Mouse (Mus musculus) adrenal gland, adult 18-20 months (tissue): ENCODE measurements at regions not wholly inside any gene's neighbourhood (a gene's known extent, or its start where the extent isn't known, plus 50 kb on each side); places are given as distances from the start of the nearest gene placed in this dataset.
"Not testable (repeated sequence)": the region's sequence is repeated elsewhere in the genome, so short reads cannot be mapped to it uniquely, and the experiment has no call there.

Experiments used
- DNase-seq, 2 experiments: peaks; one replicate each; pipeline ENCODE4 v3.0.0; 2021 to 2022; ENCODE audit warnings: low spot score in 2 of 2

GRCm38 (mm10) chr12:115276749-115277148 is 770.8 kb upstream of the Zfp386 start:
- DNase-seq, result not testable (repeated sequence)

- DNase-seq, result not testable (repeated sequence)
Observed at GRCm38 (mm10) chr12:115293772-115294171, 753.8 kb upstream of the Zfp386 start.

GRCm38 (mm10) chr12:115298041-115298440 is 749.5 kb upstream of the Zfp386 start:
- not testable (repeated sequence) for DNase-seq

GRCm38 (mm10) chr12:115311956-115312355 is 735.6 kb upstream of the Zfp386 start:
- DNase-seq, result no peak

- DNase-seq, result not testable (repeated sequence)
Observed at GRCm38 (mm10) chr12:115312604-115313003, 734.9 kb upstream of the Zfp386 start.

- peak; percentile 52 for DNase-seq
Observed at GRCm38 (mm10) chr12:115320641-115321040, 726.9 kb upstream of the Zfp386 start.

GRCm38 (mm10) chr12:115328439-115328838 is 719.1 kb upstream of the Zfp386 start:
- DNase-seq, result no peak

GRCm38 (mm10) chr12:115334770-115335169 is 712.8 kb upstream of the Zfp386 start:
- DNase-seq, result not testable (repeated sequence)

GRCm38 (mm10) chr12:115336594-115336993 is 710.9 kb upstream of the Zfp386 start:
- no peak for DNase-seq

- DNase-seq, result not testable (repeated sequence)
Observed at GRCm38 (mm10) chr12:115346112-115346511, 701.4 kb upstream of the Zfp386 start.

- DNase-seq, result not testable (repeated sequence)
Observed at GRCm38 (mm10) chr12:115359050-115359449, 688.5 kb upstream of the Zfp386 start.

GRCm38 (mm10) chr12:115365628-115366027 is 681.9 kb upstream of the Zfp386 start:
- not testable (repeated sequence) for DNase-seq

GRCm38 (mm10) chr12:115371784-115372183 is 675.7 kb upstream of the Zfp386 start:
- DNase-seq, result not testable (repeated sequence)

- not testable (repeated sequence) for DNase-seq
Observed at GRCm38 (mm10) chr12:115373056-115373455, 674.5 kb upstream of the Zfp386 start.

- not testable (repeated sequence) for DNase-seq
Observed at GRCm38 (mm10) chr12:115386479-115386878, 661.0 kb upstream of the Zfp386 start.

GRCm38 (mm10) chr12:115404116-115404515 is 643.4 kb upstream of the Zfp386 start:
- DNase-seq, result no peak

- no peak for DNase-seq
Observed at GRCm38 (mm10) chr12:115404657-115405056, 642.9 kb upstream of the Zfp386 start.

- DNase-seq, result not testable (repeated sequence)
Observed at GRCm38 (mm10) chr12:115446247-115446646, 601.3 kb upstream of the Zfp386 start.

GRCm38 (mm10) chr12:115452626-115453025 is 594.9 kb upstream of the Zfp386 start:
- DNase-seq, result not testable (repeated sequence)

- DNase-seq, result not testable (repeated sequence)
Observed at GRCm38 (mm10) chr12:115464777-115465176, 582.7 kb upstream of the Zfp386 start.

- DNase-seq, result not testable (repeated sequence)
Observed at GRCm38 (mm10) chr12:115468015-115468414, 579.5 kb upstream of the Zfp386 start.

- DNase-seq, result not testable (repeated sequence)
Observed at GRCm38 (mm10) chr12:115468569-115468968, 579.0 kb upstream of the Zfp386 start.

GRCm38 (mm10) chr12:115498865-115499264 is 548.7 kb upstream of the Zfp386 start:
- no peak for DNase-seq
